Mouse (Mus musculus) cerebellum, adult 9-10 months (tissue): ENCODE data around the gene Myh13.

Experiments used
- DNase-seq: peaks from one replicate; pipeline ENCODE4 v3.0.0; 2022

Myh13 gene

GRCm38 (mm10) chr11:67321358-67321757 is at the start of gene Myh13:
Gene Myh13, plus strand, starts transcription at chr11:67321658.
- no peak for DNase-seq

DNA sequence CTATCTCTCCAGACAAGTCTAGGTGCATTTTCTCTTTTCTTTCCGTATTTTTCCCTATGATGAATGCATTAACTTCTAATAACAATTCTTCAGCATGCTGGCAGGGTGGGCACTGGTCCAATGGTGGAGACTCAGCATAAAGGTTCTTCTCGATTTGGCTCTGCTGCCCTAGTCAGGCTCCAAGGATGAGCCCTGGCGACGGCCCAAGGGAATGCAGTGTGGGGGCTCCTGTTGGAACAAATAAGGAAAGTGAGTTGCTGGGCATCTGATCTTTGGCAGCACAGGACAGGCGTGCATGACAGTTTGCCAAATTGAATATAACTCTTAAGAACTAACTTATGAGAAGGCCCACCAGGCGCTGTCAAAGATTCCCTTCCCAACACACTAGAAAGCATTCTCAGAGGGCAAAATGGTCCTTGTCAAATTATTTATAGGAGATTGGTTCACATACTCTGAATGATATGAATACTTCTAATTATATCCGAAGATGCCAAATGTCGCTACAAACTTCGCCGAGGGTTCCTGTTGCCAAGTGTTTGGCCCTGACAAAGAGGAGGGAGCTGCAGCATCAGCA is 44.8 kb upstream of the Myh13 start, which contains the start of gene Myh8:
TSS of gene Myh8 (plus strand) at position 524 of the 574 bp plus-strand sequence.
- no peak for DNase-seq

GRCm38 (mm10) chr11:67293440-67293839 is 28.0 kb upstream of the Myh13 start:
- DNase-seq = no peak

- DNase-seq = no peak
These were observed 7.6 kb upstream of the Myh13 start for GRCm38 (mm10) chr11:67313733-67314452.

DNA sequence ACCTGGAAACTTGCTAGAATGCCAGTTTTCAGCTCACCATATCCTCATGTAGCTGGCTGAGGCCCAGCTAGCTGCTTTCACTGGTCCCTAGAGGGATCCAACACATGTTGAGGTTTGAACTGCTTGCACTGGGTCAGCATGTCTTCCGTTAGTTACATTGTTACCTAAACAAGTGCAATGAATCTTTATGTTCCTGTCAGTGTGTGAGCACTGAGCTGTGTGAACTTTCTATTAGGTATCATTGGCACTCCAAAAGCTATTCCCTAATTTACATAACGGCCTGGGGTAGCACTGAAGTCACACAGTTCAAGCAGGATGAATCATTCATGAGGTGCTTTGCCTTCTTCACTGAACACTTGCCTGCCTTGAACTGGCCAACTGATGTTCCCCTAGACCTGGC is 5.1 kb downstream of the Myh13 start:
- no peak for DNase-seq

- DNase-seq = no peak
These were observed 23.1 kb downstream of the Myh13 start for GRCm38 (mm10) chr11:67344556-67344955.

DNA sequence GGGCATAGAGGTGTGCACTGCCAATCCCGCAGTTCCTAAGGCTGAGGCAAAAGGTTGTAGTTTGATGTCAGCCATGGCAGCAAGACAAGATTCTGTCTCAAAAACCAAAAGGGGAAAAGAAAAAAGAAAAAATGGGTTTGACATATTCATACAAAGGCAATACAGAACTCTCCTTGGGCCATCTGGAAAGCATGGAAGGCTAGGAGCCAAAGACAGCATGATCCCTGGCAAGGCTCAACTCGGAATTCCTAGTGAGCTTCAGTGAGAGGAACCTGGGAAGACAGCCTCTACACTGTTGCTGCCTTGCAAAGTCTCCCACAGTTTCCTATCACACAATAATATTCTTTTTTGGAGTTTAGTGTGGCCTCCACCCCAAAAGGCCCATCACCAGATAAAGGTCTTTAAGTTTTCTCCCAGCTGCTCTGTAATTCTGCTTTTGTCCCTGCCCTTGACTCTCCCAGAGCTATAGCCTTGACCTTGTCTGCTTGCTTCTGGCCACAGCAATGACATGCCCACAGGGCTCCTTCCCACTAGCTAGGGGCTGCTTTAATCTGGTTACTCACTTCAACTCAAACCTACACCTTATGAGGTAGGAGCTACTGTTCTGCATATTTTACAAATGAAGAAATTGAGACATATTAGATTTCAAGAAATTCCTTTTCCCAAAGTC is 23.9 kb downstream of the Myh13 start:
- peak; percentile 65 for DNase-seq

GRCm38 (mm10) chr11:67345856-67346236 is 24.4 kb downstream of the Myh13 start:
- no peak for DNase-seq

DNA sequence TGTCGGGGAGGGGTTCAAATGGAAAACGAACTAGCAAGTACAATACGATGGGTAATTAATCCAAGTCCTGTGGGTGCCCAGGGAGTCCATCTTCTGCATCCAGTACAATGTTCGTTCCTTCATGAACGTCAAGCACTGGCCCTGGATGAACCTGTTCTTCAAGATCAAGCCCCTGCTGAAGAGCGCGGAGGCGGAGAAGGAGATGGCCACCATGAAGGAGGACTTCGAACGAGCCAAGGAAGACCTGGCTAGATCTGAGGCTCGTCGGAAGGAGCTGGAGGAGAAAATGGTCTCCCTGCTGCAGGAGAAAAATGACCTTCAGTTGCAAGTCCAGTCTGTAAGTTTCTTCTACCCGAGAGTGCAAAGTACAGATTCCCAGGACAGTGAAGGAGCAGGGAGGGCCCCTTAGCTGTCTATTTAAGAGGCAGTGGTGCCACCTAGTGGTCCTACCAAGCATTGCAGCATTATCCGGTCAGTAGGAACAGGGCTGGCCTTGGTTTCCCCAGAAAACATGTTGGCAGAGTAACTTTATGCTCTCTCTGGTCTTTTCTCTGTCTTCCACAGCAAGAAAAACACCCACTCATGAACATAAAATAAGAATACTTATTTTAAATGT is 28.8 kb downstream of the Myh13 start:
- DNase-seq = peak; percentile 75

DNA sequence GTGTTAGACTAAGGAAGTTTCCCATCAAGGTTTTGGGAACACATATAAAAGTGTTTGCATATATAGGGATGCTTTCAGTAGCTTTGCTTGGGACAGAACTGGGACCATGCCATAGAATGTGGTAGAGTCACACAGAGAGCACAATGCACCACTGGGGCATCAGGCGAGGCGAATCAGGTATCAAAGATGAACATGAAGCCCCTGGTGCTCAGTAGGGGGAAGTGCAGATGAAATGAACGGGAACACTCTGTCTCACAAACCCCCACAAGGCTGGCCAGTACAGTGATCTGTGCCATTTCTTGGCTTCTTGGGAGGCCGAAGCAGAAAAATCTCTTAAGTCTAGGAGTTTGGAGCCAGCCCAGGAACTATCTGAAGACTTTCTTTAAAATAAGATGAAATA is 31.6 kb downstream of the Myh13 start:
- DNase-seq = no peak

DNA sequence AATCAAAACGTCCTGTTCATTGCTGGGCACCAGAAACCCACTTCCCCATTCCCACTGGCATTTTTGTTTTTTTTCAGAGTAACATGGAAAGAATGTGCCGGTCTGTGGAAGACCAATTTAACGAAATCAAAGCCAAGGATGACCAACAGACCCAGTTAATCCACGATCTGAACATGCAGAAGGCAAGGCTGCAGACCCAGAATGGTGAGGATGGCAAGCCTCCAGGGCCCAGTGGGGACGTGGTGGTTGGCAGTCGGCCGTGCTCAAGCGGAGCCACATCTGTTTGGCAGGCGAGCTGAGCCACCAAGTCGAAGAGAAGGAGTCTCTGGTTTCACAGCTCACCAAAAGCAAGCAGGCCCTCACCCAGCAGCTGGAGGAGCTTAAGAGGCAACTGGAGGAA is 36.6 kb downstream of the Myh13 start:
- no peak for DNase-seq

DNA sequence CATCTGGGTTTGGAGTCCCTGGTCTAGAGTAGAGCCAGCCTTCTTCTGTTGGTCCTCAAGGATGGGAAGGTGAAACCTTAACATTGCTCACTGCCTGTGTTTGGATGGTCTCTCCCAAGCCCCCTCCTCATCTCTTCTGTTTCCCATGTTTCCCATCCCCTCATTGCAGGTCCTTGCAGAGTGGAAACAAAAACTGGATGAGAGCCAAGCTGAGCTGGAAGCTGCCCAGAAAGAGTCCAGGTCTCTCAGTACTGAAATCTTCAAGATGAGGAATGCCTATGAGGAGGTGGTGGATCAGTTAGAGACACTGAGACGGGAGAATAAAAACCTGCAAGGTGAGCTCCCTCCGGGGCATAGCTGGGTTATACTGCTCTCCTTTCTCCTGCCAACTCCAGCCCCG is 40.8 kb downstream of the Myh13 start:
- DNase-seq = no peak

GRCm38 (mm10) chr11:67364551-67364950 is 43.1 kb downstream of the Myh13 start:
- DNase-seq = peak; percentile 51

DNA sequence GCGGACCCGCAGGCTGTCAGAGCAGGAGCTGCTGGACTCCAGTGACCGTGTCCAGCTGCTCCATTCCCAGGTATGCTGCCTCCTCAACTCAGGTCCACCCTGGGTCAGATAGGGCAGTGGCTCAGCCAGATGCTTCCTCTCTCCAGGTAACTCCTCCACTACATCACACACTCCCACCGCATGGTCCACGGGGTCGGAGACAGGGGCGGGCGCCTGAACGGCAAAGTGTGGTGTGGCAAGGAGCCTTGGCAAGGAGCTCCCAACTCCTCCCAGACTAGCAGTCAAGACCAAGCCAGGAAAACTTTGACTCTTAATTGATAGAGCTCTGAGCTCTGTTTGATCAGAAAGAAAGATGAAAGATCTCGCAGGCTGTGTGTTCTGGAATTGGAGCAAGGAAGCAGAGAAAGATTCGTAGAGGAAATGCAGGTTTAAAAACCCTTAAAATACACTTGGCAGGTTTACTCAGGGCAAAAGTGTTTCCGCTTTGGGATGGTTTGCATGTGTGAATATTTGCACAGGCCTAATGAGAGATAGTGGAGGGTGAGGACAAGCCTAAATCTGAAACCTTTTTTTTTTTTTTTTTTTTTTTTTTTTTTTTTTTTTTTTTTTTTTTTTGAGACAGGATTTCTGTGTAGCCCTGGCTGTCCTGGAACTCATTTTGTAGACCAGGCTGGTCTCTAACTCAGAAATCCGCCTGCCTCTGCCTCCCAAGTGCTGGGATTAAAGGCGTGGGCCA is 43.7 kb downstream of the Myh13 start:
- DNase-seq = no peak

GRCm38 (mm10) chr11:67366936-67367335 is 45.5 kb downstream of the Myh13 start:
- no peak for DNase-seq

- peak; percentile 54 for DNase-seq
These were observed 51.9 kb downstream of the Myh13 start for GRCm38 (mm10) chr11:67373333-67373732.

DNA sequence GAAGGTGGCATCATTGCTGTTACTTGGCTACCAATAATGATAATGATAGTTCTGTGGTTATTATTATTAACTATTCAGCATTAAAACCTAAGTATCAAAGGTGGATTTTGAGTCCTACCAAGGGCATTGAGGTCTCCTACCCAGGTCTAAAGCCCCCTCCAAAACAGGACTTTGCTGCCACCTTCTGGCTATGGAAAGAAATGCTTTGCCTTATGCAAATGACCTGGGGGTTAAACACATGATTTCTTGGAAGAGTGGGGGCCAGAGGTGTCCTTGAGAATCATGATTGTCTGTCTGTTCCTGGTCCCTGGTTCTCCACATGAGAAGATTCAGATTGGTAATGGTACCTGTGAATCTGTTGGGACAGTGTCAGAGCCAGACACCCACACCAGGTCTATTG is 54.9 kb downstream of the Myh13 start:
- DNase-seq = no peak

GRCm38 (mm10) chr11:67379703-67380510 is 58.4 kb downstream of the Myh13 start:
- DNase-seq = no peak

DNA sequence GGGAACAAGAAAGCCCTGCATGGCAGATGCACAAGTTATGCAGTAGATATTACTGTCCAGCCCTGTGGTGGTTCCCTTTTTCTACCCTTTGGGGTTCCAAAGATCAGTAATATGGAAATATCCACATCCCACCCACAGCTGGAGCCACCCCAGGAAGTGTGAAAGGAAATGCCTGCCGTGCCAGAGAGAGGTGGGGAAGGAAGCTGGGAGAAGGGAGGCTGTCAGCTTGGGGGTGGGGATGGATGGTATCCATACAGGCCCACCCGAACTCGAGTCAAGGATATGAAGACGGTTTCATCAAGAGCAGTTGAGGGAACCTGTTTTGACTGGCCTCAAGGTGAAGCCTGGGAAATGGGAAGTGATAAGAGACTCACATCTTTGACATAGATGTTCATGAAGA is 60.4 kb downstream of the Myh13 start:
- no peak for DNase-seq

DNA sequence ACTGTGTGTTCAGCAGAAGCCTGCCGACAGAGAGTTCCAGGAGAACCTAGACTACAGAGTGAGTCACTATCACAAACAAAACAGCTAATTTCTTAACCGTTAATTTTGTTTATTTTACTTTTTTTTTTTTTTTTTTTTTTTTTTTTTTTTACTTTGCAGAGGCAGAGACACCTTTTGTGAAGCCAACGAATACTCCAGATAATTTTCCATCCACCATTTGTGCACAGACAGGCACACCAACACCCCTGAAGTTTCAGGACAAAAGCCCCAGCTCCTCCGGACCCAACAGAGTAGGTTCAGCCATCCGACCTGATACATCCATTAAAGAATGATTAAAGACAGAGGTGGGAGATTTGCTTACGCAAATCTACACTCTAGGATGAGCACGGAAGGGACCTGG is 63.2 kb downstream of the Myh13 start:
- DNase-seq = no peak

GRCm38 (mm10) chr11:67386815-67387415 is 65.5 kb downstream of the Myh13 start:
- DNase-seq = no peak
